Mouse (Mus musculus) bone marrow macrophage, adult 2 months (primary cell): ENCODE data around the gene Arl10.

Source experiments
- CTCF ChIP-seq: IDR thresholded peaks from 2 replicates; pipeline ENCODE4 v1.5.1; 2012; ENCODE audit warnings: low read depth, mild to moderate bottlenecking, low read length, moderate library complexity
- POLR2A ChIP-seq: IDR thresholded peaks from 2 replicates; pipeline ENCODE4 v1.6.1; 2012; ENCODE audit warnings: mild to moderate bottlenecking, low read depth, low read length, borderline replicate concordance

- TF ChIP-seq POLR2A (no peak; the same call in 1 of the 2 replicates), CTCF (no peak)
Measured at GRCm38 (mm10) chr13:54589996-54590951, 15.5 kb downstream of the Arl10 start, which contains the start of the genes Nop16 and Higd2a.
